Mouse (Mus musculus) olfactory bulb, adult 2 months (tissue): ENCODE measurements around the gene Draxin. TPM values are rescaled to one million over a fixed set of nuclear protein-coding genes. Genes with fewer than 3 reads are reported as not detected.
"Not testable (repeated sequence)": the region's sequence is repeated elsewhere in the genome, so short reads cannot be mapped to it uniquely, and the experiment has no call there.

Experiments
- H3K27ac ChIP-seq: fragments of 200-500 bp; 2 replicates; pipeline ENCODE4 v1.5.1; 2012; ENCODE audit warnings: low read depth, low read length; ENCODE audit not compliant: insufficient read depth
- H3K4me1 ChIP-seq: fragments of 200-500 bp; 2 replicates; pipeline ENCODE4 v1.6.1; 2012; ENCODE audit warnings: low read length; ENCODE audit not compliant: control insufficient read depth, insufficient read depth
- H3K4me3 ChIP-seq: fragments of 200-500 bp; 2 replicates; pipeline ENCODE4 v1.5.1; 2012; ENCODE audit warnings: mild to moderate bottlenecking, low read depth, low read length, moderate library complexity; ENCODE audit not compliant: insufficient read depth
- CTCF ChIP-seq: fragments of 200-500 bp; IDR thresholded peaks from 2 replicates; pipeline ENCODE4 v1.5.1; 2012; ENCODE audit warnings: low read depth, mild to moderate bottlenecking, low read length, moderate library complexity; ENCODE audit not compliant: insufficient read depth
- POLR2A ChIP-seq: fragments of 200-500 bp; IDR thresholded peaks from 2 replicates; pipeline ENCODE4 v1.6.1; 2012; ENCODE audit warnings: mild to moderate bottlenecking, low read depth, low read length, moderate library complexity; ENCODE audit not compliant: insufficient read depth
- WGBS: fragments of 180-500 bp; shearing (Covaris S2); methylation state at CpG from one replicate; pipeline ENCODE4 v1.1.7; 2018; 5-methylcytosine and 5-hydroxymethylcytosine counted together
- polyA plus RNA-seq: library from polyadenylated mRNA; stranded (reverse); fragments of >200 nt; gene quantifications from 2 replicates; pipeline ENCODE4 v1.2.4, GENCODE M21; 2012; ENCODE audit warnings: low replicate concordance; ENCODE audit not compliant: missing spikeins, insufficient read depth, insufficient read length

The Draxin gene
- polyA plus RNA-seq, result not detected in 2 replicates

- peaks cover 10% of the 10 kb centered on the region for H3K4me1 ChIP-seq
- H3K4me3 ChIP-seq, result peak within 1 kb of the TSS; percentile 79
- TF ChIP-seq CTCF (no peak), POLR2A (no peak; the same call in 1 of the 2 replicates)
- no peak within 1 kb of the TSS for H3K27ac ChIP-seq
- WGBS, result under 1% methylated on average over 83 of the region's 87 CpGs
Measured at GRCm38 (mm10) chr4:148130561-148131413, at the start of gene Draxin. Draxin (minus strand) TSS chr4:148130698.

GRCm38 (mm10) chr4:148177716-148178115, 47.2 kb upstream of the Draxin start:
- H3K4me3 ChIP-seq, result no peak overlapping the region

GRCm38 (mm10) chr4:148176603-148177002, 46.1 kb upstream of the Draxin start:
- 79% methylated on average over 5 of the region's 6 CpGs for WGBS
- H3K4me3 ChIP-seq, H3K4me1 ChIP-seq, H3K27ac ChIP-seq: not testable (repeated sequence)

More at GRCm38 (mm10) chr4:148177716-148178115, 47.2 kb upstream of the Draxin start:
- Histone ChIP-seq H3K27ac (no peak overlapping the region), H3K4me1 (peaks cover 12% of the 10 kb centered on the region)
- no peak for TF ChIP-seq CTCF
- no peak for TF ChIP-seq POLR2A

GRCm38 (mm10) chr4:148174495-148174862, 44.0 kb upstream of the Draxin start:
- no peak for TF ChIP-seq POLR2A
- no peak for TF ChIP-seq CTCF
- WGBS, result 31% methylated on average over 12 of the region's 12 CpGs
- Histone ChIP-seq H3K27ac (no peak overlapping the region), H3K4me3 (no peak overlapping the region), H3K4me1 (peaks cover 8% of the 10 kb centered on the region)

GRCm38 (mm10) chr4:148173811-148174494, 43.5 kb upstream of the Draxin start:
- TF ChIP-seq CTCF (no peak), POLR2A (no peak)
- WGBS, result 4% methylated on average over 30 of the region's 30 CpGs
- H3K4me3 ChIP-seq, result peak overlapping the region; percentile 25

GRCm38 (mm10) chr4:148171261-148171660, 40.8 kb upstream of the Draxin start:
- peaks cover 16% of the 10 kb centered on the region for H3K4me1 ChIP-seq
- TF ChIP-seq POLR2A (no peak), CTCF (no peak)
- 67% methylated on average over 3 of the region's 3 CpGs for WGBS
- H3K27ac ChIP-seq, result no peak overlapping the region
- H3K4me3 ChIP-seq, result no peak overlapping the region

More at GRCm38 (mm10) chr4:148173811-148174494, 43.5 kb upstream of the Draxin start:
- no peak overlapping the region for H3K27ac ChIP-seq
- peaks cover 8% of the 10 kb centered on the region for H3K4me1 ChIP-seq

- no peak overlapping the region for H3K27ac ChIP-seq
- TF ChIP-seq POLR2A, result no peak
- TF ChIP-seq CTCF, result peak; percentile 92
- H3K4me3 ChIP-seq, result no peak overlapping the region
- WGBS, result 8% methylated on average over 2 of the region's 2 CpGs
- peaks cover 20% of the 10 kb centered on the region for H3K4me1 ChIP-seq
Measured at GRCm38 (mm10) chr4:148170842-148171241, 40.3 kb upstream of the Draxin start.

GRCm38 (mm10) chr4:148169586-148169985, 39.1 kb upstream of the Draxin start:
- TF ChIP-seq POLR2A (no peak), CTCF (no peak)
- 42% methylated on average over 15 of the region's 15 CpGs for WGBS

GRCm38 (mm10) chr4:148168287-148168686, 37.8 kb upstream of the Draxin start:
- H3K27ac ChIP-seq, result no peak overlapping the region
- H3K4me3 ChIP-seq, result no peak overlapping the region
- peaks cover 30% of the 10 kb centered on the region for H3K4me1 ChIP-seq
- 21% methylated on average over 7 of the region's 7 CpGs for WGBS
- peak; percentile 66 for TF ChIP-seq CTCF
- TF ChIP-seq POLR2A, result no peak

More at GRCm38 (mm10) chr4:148169586-148169985, 39.1 kb upstream of the Draxin start:
- Histone ChIP-seq H3K27ac (no peak overlapping the region), H3K4me3 (no peak overlapping the region), H3K4me1 (peaks cover 29% of the 10 kb centered on the region)
